Mouse (Mus musculus) liver, embryonic 16.5 days (tissue): ENCODE results near the gene 2310034G01Rik. TPM values are rescaled to one million over a fixed set of nuclear protein-coding genes. Genes with fewer than 3 reads are reported as not detected.

Source experiments
- ATAC-seq: fragments of 200-750 bp; cut with Nextera tagmentation; 2 replicates; pipeline ENCODE4 v1.8.0; 2017; ENCODE audit warnings: low read depth, mild to moderate bottlenecking, moderate number of reproducible peaks, moderate library complexity
- H3K27ac ChIP-seq: fragments of 300-500 bp; sonication (generic); 2 replicates; pipeline ENCODE4 v1.5.1; 2014; ENCODE audit warnings: mild to moderate bottlenecking, low read length
- H3K27me3 ChIP-seq: fragments of 300-500 bp; sonication (generic); 2 replicates; pipeline ENCODE4 v1.6.1; 2014; ENCODE audit warnings: low read depth, low read length, mixed read lengths; ENCODE audit not compliant: control insufficient read depth, insufficient read depth
- H3K36me3 ChIP-seq: fragments of 300-500 bp; sonication (generic); 2 replicates; pipeline ENCODE4 v1.6.1; 2014; ENCODE audit warnings: mild to moderate bottlenecking; ENCODE audit not compliant: control insufficient read depth, insufficient read depth
- H3K4me1 ChIP-seq: fragments of 300-500 bp; sonication (generic); 2 replicates; pipeline ENCODE4 v1.6.1; 2014; ENCODE audit warnings: low read depth, low read length, mixed read lengths; ENCODE audit not compliant: control insufficient read depth
- H3K4me2 ChIP-seq: fragments of 300-500 bp; sonication (generic); 2 replicates; pipeline ENCODE4 v1.6.1; 2014; ENCODE audit warnings: low read depth, low read length, mixed read lengths
- H3K4me3 ChIP-seq: fragments of 300-500 bp; sonication (generic); 2 replicates; pipeline ENCODE4 v1.5.1; 2014; ENCODE audit warnings: low read depth, mild to moderate bottlenecking, low read length
- H3K9ac ChIP-seq: fragments of 300-500 bp; sonication (generic); 2 replicates; pipeline ENCODE4 v1.6.1; 2014; ENCODE audit warnings: low read depth, low read length
- H3K9me3 ChIP-seq: fragments of 300-500 bp; sonication (generic); replicated peaks from 2 replicates; pipeline ENCODE4 v1.6.1; 2016; ENCODE audit warnings: low read length; ENCODE audit not compliant: control insufficient read depth
- WGBS: fragments of 180-500 bp; shearing (Covaris S2); extraction: QIAGEN DNeasy Blood & Tissue Kit; methylation state at CpG from one replicate; pipeline ENCODE4 v1.1.7; 2014; ENCODE audit not compliant: insufficient replicate concordance; 5-methylcytosine and 5-hydroxymethylcytosine counted together
- microRNA counts: library from miRNA; unstranded; fragments of <30 nt; microRNA quantifications from one replicate; lab custom pipeline; 2016
- microRNA-seq: library from miRNA; unstranded; fragments of <30 nt; microRNA quantifications from one replicate; pipeline ENCODE4, GENCODE M21; 2016
- polyA plus RNA-seq: library from polyadenylated mRNA; unstranded; fragments of >200 nt; fragmentation: Nextera tagmentation; extraction: Ambion mirVana; gene quantifications from 2 replicates; pipeline ENCODE4 v1.2.1, GENCODE M21; 2015

The 2310034G01Rik gene
- polyA plus RNA-seq, 1 experiment from 2014 or later, result 0.40 TPM

GRCm38 (mm10) chr19:46300294-46301045, 49.6 kb downstream of the 2310034G01Rik start:
- Histone ChIP-seq H3K27me3 (peaks cover 3% of the 10 kb centered on the region; the same call in 1 of the 2 replicates), H3K27ac (no peak overlapping the region), H3K9ac (no peak overlapping the region), H3K36me3 (no peaks in the 10 kb centered on the region), H3K4me2 (no peak overlapping the region), H3K4me1 (peaks cover 12% of the 10 kb centered on the region), H3K9me3 (no peaks in the 10 kb centered on the region), H3K4me3 (no peak overlapping the region)
- no peak for ATAC-seq
- 29% methylated on average over 8 of the region's 8 CpGs for WGBS

MicroRNAs within 50 kb of the gene (microRNA counts, 519-probe panel; counts per million panel counts)
- 2,625 counts per million, percentile 72 among the panel's probes with 10 or more counts for microRNA mmu-miR-146b (lab: Ali Mortazavi, UCI)

Small RNA genes within 50 kb of the gene (microRNA-seq; reads per million reads assigned to microRNA genes)
- 2.5 reads per million, percentile 4 among the genes with 10 or more reads in this experiment for gene Mir146b

Other genes starting within 250 kb of the 2310034G01Rik start
- 0.06 and 0.19 TPM in 2 replicates for gene Elovl3, start 218.4 kb downstream of the 2310034G01Rik start, polyA plus RNA-seq
- 0.14 TPM in 1 of 2 replicates, not detected in the other for gene Pitx3, start 202.0 kb downstream of the 2310034G01Rik start, polyA plus RNA-seq
- 14.8 and 15.3 TPM in 2 replicates for gene Gbf1, start 197.8 kb downstream of the 2310034G01Rik start, polyA plus RNA-seq
- 3.0 and 3.8 TPM in 2 replicates for gene Nfkb2, start 46.0 kb downstream of the 2310034G01Rik start, polyA plus RNA-seq
- gene Psd, start 23.1 kb downstream of the 2310034G01Rik start, polyA plus RNA-seq, result 3.3 TPM in 2 replicates
- 11.1 and 11.6 TPM in 2 replicates for gene Fbxl15, start 22.1 kb downstream of the 2310034G01Rik start, polyA plus RNA-seq
- gene Cuedc2, start 11.6 kb downstream of the 2310034G01Rik start, polyA plus RNA-seq, result 67.3 and 67.6 TPM in 2 replicates
- 11.2 and 13.8 TPM in 2 replicates for gene Mfsd13a, start 9.2 kb downstream of the 2310034G01Rik start, polyA plus RNA-seq
- 45.2 and 48.6 TPM in 2 replicates for gene Actr1a, start 45.4 kb upstream of the 2310034G01Rik start, polyA plus RNA-seq
- gene Sufu, start 46.6 kb upstream of the 2310034G01Rik start, polyA plus RNA-seq, result 5.0 and 5.7 TPM in 2 replicates
- gene Trim8, start 151.4 kb upstream of the 2310034G01Rik start, polyA plus RNA-seq, result 7.7 and 10.5 TPM in 2 replicates
- gene Arl3, start 222.9 kb upstream of the 2310034G01Rik start, polyA plus RNA-seq, result 23.6 and 27.1 TPM in 2 replicates
- 33.4 and 37.6 TPM in 2 replicates for gene Sfxn2, start 223.1 kb upstream of the 2310034G01Rik start, polyA plus RNA-seq
- 24.8 and 31.5 TPM in 2 replicates for gene Wbp1l, start 248.8 kb upstream of the 2310034G01Rik start, polyA plus RNA-seq